Mouse (Mus musculus) cerebellum, postnatal 4 days (tissue): ENCODE results near the gene Bicd1.

Experiments used
- DNase-seq, 2 experiments: peaks; one replicate each; pipeline ENCODE4 v3.0.0; 2022; ENCODE audit warnings: low spot score in 2 of 2, mixed read lengths in 1 of 2

Gene Bicd1

GRCm38 (mm10) chr6:149565720-149566498 is 157.2 kb downstream of the Bicd1 start:
- peak; percentile 30 to 59 for DNase-seq

DNA sequence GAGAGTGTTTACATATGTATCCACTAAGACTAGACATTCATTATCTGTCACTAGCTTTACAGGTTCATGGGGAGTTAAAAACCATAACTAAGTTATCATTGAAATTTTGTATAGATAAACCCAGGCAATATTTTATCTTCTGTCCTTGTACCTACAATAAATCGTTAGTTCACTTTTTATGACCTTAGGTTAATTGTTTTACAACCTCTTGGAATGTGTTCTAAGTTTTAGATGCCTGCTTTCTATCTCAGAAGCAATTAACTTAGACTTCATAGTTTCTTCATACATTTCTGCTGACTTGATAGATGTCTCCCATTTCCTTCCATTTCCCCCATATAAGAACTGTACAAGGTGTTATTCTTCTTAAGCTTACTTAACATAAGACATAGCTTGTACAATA is 158.5 kb downstream of the Bicd1 start:
- no peak for DNase-seq

DNA sequence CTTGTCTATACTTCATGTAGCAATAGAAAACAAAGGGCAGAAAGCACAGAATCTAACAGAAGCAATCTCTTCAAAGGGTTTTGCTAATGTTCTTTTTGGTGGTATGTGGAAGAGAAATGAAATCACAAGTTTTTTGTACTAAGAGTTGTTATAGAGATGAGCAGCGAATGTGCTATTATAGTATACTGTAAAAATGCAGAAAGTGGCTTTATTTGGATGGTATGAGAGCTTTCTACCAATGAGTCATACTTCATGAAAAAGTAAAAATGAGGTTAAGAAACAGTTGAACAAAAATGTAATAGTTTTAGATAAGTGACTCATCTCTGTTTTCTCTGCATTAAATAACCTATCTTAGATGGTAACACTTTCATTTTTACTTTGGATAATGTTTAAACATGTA is 165.6 kb downstream of the Bicd1 start:
- DNase-seq, result no peak

DNA sequence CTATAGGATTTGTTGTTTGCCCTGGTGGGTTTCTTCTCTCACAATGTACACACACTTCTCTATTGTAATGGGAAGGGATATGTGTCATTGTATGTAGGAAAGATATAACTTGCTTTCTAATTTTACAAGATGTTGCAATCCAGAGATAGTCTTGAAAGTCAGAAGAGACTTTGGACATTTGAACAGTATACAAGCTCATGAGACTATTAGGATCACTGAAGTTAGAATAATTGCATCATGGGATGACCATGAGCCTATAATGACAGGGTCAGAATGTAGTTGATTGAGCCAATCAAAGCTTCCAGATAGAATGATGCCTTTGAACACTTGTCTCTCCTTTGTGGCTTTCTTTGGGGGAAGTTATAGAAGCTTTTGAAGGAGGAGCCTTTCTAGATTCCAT is 171.4 kb downstream of the Bicd1 start:
- DNase-seq, result no peak

GRCm38 (mm10) chr6:149585708-149586504 is 177.2 kb downstream of the Bicd1 start:
- DNase-seq, result no peak
